8 mouse cellular contexts compared by ENCODE assay signal in genomic region chr15:78948152-78948725, GRCm38 (mm10). TPM values are rescaled to one million over a fixed set of nuclear protein-coding genes. Genes with fewer than 3 reads are reported as not detected.
DNase-seq lines count a peak whose midpoint lies in the region; ATAC-seq and TF ChIP-seq lines count a peak whose summit lies in the region.

No protein-coding gene starts in this region.

- DNase-seq in cerebellum, adult 9-11 months = peak; percentile 47
- DNase-seq in cerebellum, adult 11 months = no peak
- DNase-seq in stomach, postnatal 0 days (ENCODE audit: low spot score) = no peak
- no peak for DNase-seq in right cerebral cortex, postnatal 25 days
- no peak for DNase-seq in frontal cortex, postnatal 36 days (ENCODE audit: low spot score in 2 of 2)

- TF ChIP-seq EP300 in stomach, postnatal 0 days (optimal IDR thresholded peaks at IDR 0.05) = no peak

- peaks cover 32% of the 10 kb centered on the region for H3K27me3 ChIP-seq in megakaryocyte, embryonic 14.5 days (replicated peaks)
- peaks cover 46% of the 10 kb centered on the region for H3K27me3 ChIP-seq in liver, embryonic 15.5 days
- H3K27me3 ChIP-seq in stomach, postnatal 0 days (ENCODE audit: control insufficient read depth, insufficient read depth, low read length) = no peaks in the 10 kb centered on the region

- TF ChIP-seq CTCF in stomach, postnatal 0 days (IDR thresholded peaks at IDR 0.05; ENCODE audit: low read depth) = no peak

- no peak overlapping the region for H3K9ac ChIP-seq in liver, embryonic 15.5 days
- no peak overlapping the region; the same call in 1 of the 2 replicates for H3K9ac ChIP-seq in stomach, postnatal 0 days (ENCODE audit: low read length)

- no peaks in the 10 kb centered on the region for H3K9me3 ChIP-seq in megakaryocyte, embryonic 14.5 days
- no peaks in the 10 kb centered on the region for H3K9me3 ChIP-seq in liver, embryonic 15.5 days (replicated peaks)
- no peaks in the 10 kb centered on the region for H3K9me3 ChIP-seq in stomach, postnatal 0 days (ENCODE audit: control insufficient read depth, low read length)

- H3K4me2 ChIP-seq in liver, embryonic 15.5 days = peak overlapping the region; percentile 67
- H3K4me2 ChIP-seq in stomach, postnatal 0 days (replicated peaks; ENCODE audit: low read depth) = peak overlapping the region; percentile 61

- peaks cover 12% of the 10 kb centered on the region for H3K36me3 ChIP-seq in megakaryocyte, embryonic 14.5 days (replicated peaks; ENCODE audit: low read length)
- 0 out of 2 replicates have a peak, but pooled peaks cover 2% of the 10 kb centered on the region for H3K36me3 ChIP-seq in liver, embryonic 15.5 days (replicated peaks)
- no peaks in the 10 kb centered on the region for H3K36me3 ChIP-seq in stomach, postnatal 0 days (ENCODE audit: control insufficient read depth, insufficient read depth, low read length)

- 6% methylated on average over 11 of the region's 11 CpGs for WGBS in liver, embryonic 15.5 days (ENCODE audit: insufficient replicate concordance)
- 10% methylated on average over 11 of the region's 11 CpGs for WGBS in stomach, postnatal 0 days

- H3K4me1 ChIP-seq in megakaryocyte, embryonic 14.5 days = peaks cover 29% of the 10 kb centered on the region
- H3K4me1 ChIP-seq in liver, embryonic 15.5 days (replicated peaks) = peaks cover 15% of the 10 kb centered on the region
- H3K4me1 ChIP-seq in stomach, postnatal 0 days (replicated peaks; ENCODE audit: control insufficient read depth, insufficient read depth) = 0 out of 2 replicates have a peak, but pooled peaks cover 2% of the 10 kb centered on the region

- H3K4me3 ChIP-seq in megakaryocyte, embryonic 14.5 days (replicated peaks) = peak overlapping the region; percentile 89
- peak overlapping the region; percentile 30 for H3K4me3 ChIP-seq in liver, embryonic 15.5 days (replicated peaks)
- peak overlapping the region; percentile 31 for H3K4me3 ChIP-seq in stomach, postnatal 0 days (ENCODE audit: low read depth, low read length)

- H3K27ac ChIP-seq in liver, embryonic 15.5 days (replicated peaks) = no peak overlapping the region
- no peak overlapping the region for H3K27ac ChIP-seq in stomach, postnatal 0 days (replicated peaks)

- no peak for ATAC-seq in megakaryocyte, adult 5-6 weeks (ENCODE audit: poor library complexity, severe bottlenecking)
- ATAC-seq in liver, embryonic 15.5 days (ENCODE audit: insufficient read depth) = no peak
- ATAC-seq in stomach, postnatal 0 days (ENCODE audit: low FRiP score, low TSS enrichment) = no peak

RNA-seq across cellular contexts. Expression of gene Triobp, which starts 0.7 kb away (rescaled TPM):
- polyA plus RNA-seq in megakaryocyte, embryonic 14.5 days (2012; ENCODE audit: insufficient read depth, low replicate concordance) = 97.8 and 237 TPM in 2 replicates
- 99.4 and 106 TPM in 2 replicates for total RNA-seq in megakaryocyte, adult 5-6 weeks (2015)
- 36.6 and 41.5 TPM in 2 replicates for total RNA-seq in megakaryocyte, adult 5-6 weeks (2017)
- polyA plus RNA-seq in liver, embryonic 15.5 days (2015; fragmentation: Nextera tagmentation; extraction: Ambion mirVana) = 20.2 and 21.2 TPM in 2 replicates
- 22.4 and 30.6 TPM in 2 replicates for polyA plus RNA-seq in stomach, postnatal 0 days (2015; fragmentation: Nextera tagmentation; extraction: Ambion mirVana)

RNA-seq across cellular contexts. Expression of gene Nol12, which starts 13.5 kb away (rescaled TPM):
- 16.3 and 19.1 TPM in 2 replicates for polyA plus RNA-seq in megakaryocyte, embryonic 14.5 days (2012; ENCODE audit: insufficient read depth, low replicate concordance)
- 28.2 and 32.4 TPM in 2 replicates for total RNA-seq in megakaryocyte, adult 5-6 weeks (2015)
- total RNA-seq in megakaryocyte, adult 5-6 weeks (2017) = 12.6 and 16.0 TPM in 2 replicates
- polyA plus RNA-seq in liver, embryonic 15.5 days (2015; fragmentation: Nextera tagmentation; extraction: Ambion mirVana) = 24.5 and 26.2 TPM in 2 replicates
- 32.3 and 36.4 TPM in 2 replicates for polyA plus RNA-seq in stomach, postnatal 0 days (2015; fragmentation: Nextera tagmentation; extraction: Ambion mirVana)

RNA-seq across cellular contexts. Expression of gene Lgals1, which starts 21.7 kb away (rescaled TPM):
- 75.3 and 689 TPM in 2 replicates for polyA plus RNA-seq in megakaryocyte, embryonic 14.5 days (2012; ENCODE audit: insufficient read depth, low replicate concordance)
- 851 and 870 TPM in 2 replicates for total RNA-seq in megakaryocyte, adult 5-6 weeks (2015)
- total RNA-seq in megakaryocyte, adult 5-6 weeks (2017) = 1,185 and 1,205 TPM in 2 replicates
- 315 and 397 TPM in 2 replicates for polyA plus RNA-seq in liver, embryonic 15.5 days (2015; fragmentation: Nextera tagmentation; extraction: Ambion mirVana)
- polyA plus RNA-seq in stomach, postnatal 0 days (2015; fragmentation: Nextera tagmentation; extraction: Ambion mirVana) = 1,326 and 1,632 TPM in 2 replicates

RNA-seq across cellular contexts. Expression of gene Pdxp, which starts 34.5 kb away (rescaled TPM):
- 8.6 and 29.8 TPM in 2 replicates for polyA plus RNA-seq in megakaryocyte, embryonic 14.5 days (2012; ENCODE audit: insufficient read depth, low replicate concordance)
- total RNA-seq in megakaryocyte, adult 5-6 weeks (2015) = 3.5 and 5.1 TPM in 2 replicates
- total RNA-seq in megakaryocyte, adult 5-6 weeks (2017) = 2.1 and 2.6 TPM in 2 replicates
- 5.4 and 5.6 TPM in 2 replicates for polyA plus RNA-seq in liver, embryonic 15.5 days (2015; fragmentation: Nextera tagmentation; extraction: Ambion mirVana)
- 4.1 and 4.3 TPM in 2 replicates for polyA plus RNA-seq in stomach, postnatal 0 days (2015; fragmentation: Nextera tagmentation; extraction: Ambion mirVana)

RNA-seq across cellular contexts. Expression of gene Sh3bp1, which starts 48.7 kb away (rescaled TPM):
- polyA plus RNA-seq in megakaryocyte, embryonic 14.5 days (2012; ENCODE audit: insufficient read depth, low replicate concordance) = 1,441 and 3,817 TPM in 2 replicates
- 46.5 and 53.3 TPM in 2 replicates for total RNA-seq in megakaryocyte, adult 5-6 weeks (2015)
- total RNA-seq in megakaryocyte, adult 5-6 weeks (2017) = 34.0 and 38.2 TPM in 2 replicates
- polyA plus RNA-seq in liver, embryonic 15.5 days (2015; fragmentation: Nextera tagmentation; extraction: Ambion mirVana) = 14.4 and 15.3 TPM in 2 replicates
- 22.7 and 27.4 TPM in 2 replicates for polyA plus RNA-seq in stomach, postnatal 0 days (2015; fragmentation: Nextera tagmentation; extraction: Ambion mirVana)

Comparison
In these comparisons a context has a peak if more than half of its experiments do, and no peak if none do; other contexts are left out.
1. H3K4me3 ChIP-seq: peak in every context shown above with its lines; median percentile 89 in megakaryocyte, embryonic 14.5 days; 31 in stomach, postnatal 0 days; 30 in liver, embryonic 15.5 days.